Mouse (Mus musculus): Measurements from ENCODE around the gene Pnp. TPM values are rescaled to one million over a fixed set of nuclear protein-coding genes. Genes with fewer than 3 reads are reported as not detected.

The Pnp gene
- polyA plus RNA-seq, 1 experiment from 2014 or later: 75.2 TPM

GRCm38 (mm10) chr14:50925111-50925920 is 5.6 kb upstream of the Pnp start:
- peak overlapping the region; percentile 71 for H3K4me2 ChIP-seq (ENCODE audit: low read depth, low read length)
- peak overlapping the region; percentile 95 for H3K4me3 ChIP-seq (replicated peaks; ENCODE audit: low read length)
- no peaks in the 10 kb centered on the region for H3K9me3 ChIP-seq (replicated peaks; ENCODE audit: control insufficient read depth, low read length)
- peak; percentile 20 for ATAC-seq (ENCODE audit: insufficient read depth, low FRiP score)
- 1% methylated on average over 38 of the region's 38 CpGs for WGBS
- H3K9ac ChIP-seq (ENCODE audit: low read length): peak overlapping the region; percentile 87
- H3K27ac ChIP-seq (ENCODE audit: low read length): peak overlapping the region; percentile 94
- H3K27me3 ChIP-seq (ENCODE audit: control insufficient read depth, insufficient read depth, low read length): no peaks in the 10 kb centered on the region
- H3K4me1 ChIP-seq (ENCODE audit: control insufficient read depth, insufficient read depth, low read length): peaks cover 17% of the 10 kb centered on the region
- H3K36me3 ChIP-seq (ENCODE audit: control insufficient read depth, insufficient read depth, low read length): peaks cover 19% of the 10 kb centered on the region; the same call in 1 of the 2 replicates

- no peak for ATAC-seq (ENCODE audit: insufficient read depth, low FRiP score)
- Histone ChIP-seq H3K27me3 (ENCODE audit: control insufficient read depth, insufficient read depth, low read length) (no peaks in the 10 kb centered on the region), H3K4me1 (ENCODE audit: control insufficient read depth, insufficient read depth, low read length) (peaks cover 17% of the 10 kb centered on the region), H3K4me2 (ENCODE audit: low read depth, low read length) (no peak overlapping the region), H3K36me3 (ENCODE audit: control insufficient read depth, insufficient read depth, low read length) (peaks cover 19% of the 10 kb centered on the region; the same call in 1 of the 2 replicates), H3K4me3 (replicated peaks; ENCODE audit: low read length) (no peak overlapping the region), H3K27ac (ENCODE audit: low read length) (no peak overlapping the region), H3K9ac (ENCODE audit: low read length) (no peak overlapping the region), H3K9me3 (replicated peaks; ENCODE audit: control insufficient read depth, low read length) (no peaks in the 10 kb centered on the region)
- WGBS: 60% methylated on average over 3 of the region's 3 CpGs
Observed at GRCm38 (mm10) chr14:50927366-50927765, 3.5 kb upstream of the Pnp start.

GRCm38 (mm10) chr14:50929951-50930350 is 931 bp upstream of the Pnp start:
- no peaks in the 10 kb centered on the region for H3K9me3 ChIP-seq (replicated peaks; ENCODE audit: control insufficient read depth, low read length)
- ATAC-seq (ENCODE audit: insufficient read depth, low FRiP score): no peak
- 10% methylated on average over 10 of the region's 10 CpGs for WGBS
- H3K36me3 ChIP-seq (ENCODE audit: control insufficient read depth, insufficient read depth, low read length): peaks cover 19% of the 10 kb centered on the region; the same call in 1 of the 2 replicates
- H3K4me1 ChIP-seq (ENCODE audit: control insufficient read depth, insufficient read depth, low read length): peaks cover 12% of the 10 kb centered on the region
- no peaks in the 10 kb centered on the region for H3K27me3 ChIP-seq (ENCODE audit: control insufficient read depth, insufficient read depth, low read length)
- peak overlapping the region; percentile 99 for H3K4me3 ChIP-seq (replicated peaks; ENCODE audit: low read length)
- H3K4me2 ChIP-seq (ENCODE audit: low read depth, low read length): peak overlapping the region; percentile 83
- peak overlapping the region; percentile 98 for H3K9ac ChIP-seq (ENCODE audit: low read length)
- peak overlapping the region; percentile 96 for H3K27ac ChIP-seq (ENCODE audit: low read length)

- under 1% methylated on average over 38 of the region's 38 CpGs for WGBS
- peak overlapping the region; percentile 99 for H3K4me3 ChIP-seq (replicated peaks; ENCODE audit: low read length)
- H3K27ac ChIP-seq (ENCODE audit: low read length): peak overlapping the region; percentile 96
- H3K36me3 ChIP-seq (ENCODE audit: control insufficient read depth, insufficient read depth, low read length): peaks cover 19% of the 10 kb centered on the region; the same call in 1 of the 2 replicates
- peak overlapping the region; percentile 98 for H3K9ac ChIP-seq (ENCODE audit: low read length)
- no peaks in the 10 kb centered on the region for H3K9me3 ChIP-seq (replicated peaks; ENCODE audit: control insufficient read depth, low read length)
- peak overlapping the region; percentile 83 for H3K4me2 ChIP-seq (ENCODE audit: low read depth, low read length)
- peak; percentile 58 for ATAC-seq (ENCODE audit: insufficient read depth, low FRiP score)
- H3K4me1 ChIP-seq (ENCODE audit: control insufficient read depth, insufficient read depth, low read length): peaks cover 12% of the 10 kb centered on the region
- no peaks in the 10 kb centered on the region for H3K27me3 ChIP-seq (ENCODE audit: control insufficient read depth, insufficient read depth, low read length)
Observed at GRCm38 (mm10) chr14:50930377-50930753, 517 bp upstream of the Pnp start.

GRCm38 (mm10) chr14:50931493-50932020 is 675 bp downstream of the Pnp start:
- peaks cover 13% of the 10 kb centered on the region; the same call in 1 of the 2 replicates for H3K36me3 ChIP-seq (ENCODE audit: control insufficient read depth, insufficient read depth, low read length)
- no peaks in the 10 kb centered on the region for H3K9me3 ChIP-seq (replicated peaks; ENCODE audit: control insufficient read depth, low read length)
- peaks cover 8% of the 10 kb centered on the region; the same call in 1 of the 2 replicates for H3K4me1 ChIP-seq (ENCODE audit: control insufficient read depth, insufficient read depth, low read length)
- no peak for ATAC-seq (ENCODE audit: insufficient read depth, low FRiP score)
- peak overlapping the region; percentile 99 for H3K4me3 ChIP-seq (replicated peaks; ENCODE audit: low read length)
- WGBS: 8% methylated on average over 12 of the region's 12 CpGs
- peak overlapping the region; percentile 82 for H3K4me2 ChIP-seq (ENCODE audit: low read depth, low read length)
- H3K27ac ChIP-seq (ENCODE audit: low read length): peak overlapping the region; percentile 90
- H3K27me3 ChIP-seq (ENCODE audit: control insufficient read depth, insufficient read depth, low read length): no peaks in the 10 kb centered on the region
- H3K9ac ChIP-seq (ENCODE audit: low read length): peak overlapping the region; percentile 70

GRCm38 (mm10) chr14:50936649-50937048 is 5.8 kb downstream of the Pnp start:
- no peaks in the 10 kb centered on the region for H3K4me1 ChIP-seq (ENCODE audit: control insufficient read depth, insufficient read depth, low read length)
- ATAC-seq (ENCODE audit: insufficient read depth, low FRiP score): no peak
- H3K27me3 ChIP-seq (ENCODE audit: control insufficient read depth, insufficient read depth, low read length): no peaks in the 10 kb centered on the region
- H3K9ac ChIP-seq (ENCODE audit: low read length): no peak overlapping the region
- no peak overlapping the region for H3K4me2 ChIP-seq (ENCODE audit: low read depth, low read length)
- no peaks in the 10 kb centered on the region for H3K36me3 ChIP-seq (ENCODE audit: control insufficient read depth, insufficient read depth, low read length)
- no peak overlapping the region for H3K27ac ChIP-seq (ENCODE audit: low read length)
- WGBS: 34% methylated on average over 1 of the region's 1 CpGs
- H3K4me3 ChIP-seq (replicated peaks; ENCODE audit: low read length): no peak overlapping the region
- H3K9me3 ChIP-seq (replicated peaks; ENCODE audit: control insufficient read depth, low read length): no peaks in the 10 kb centered on the region

- no peak overlapping the region for H3K27ac ChIP-seq (ENCODE audit: low read length)
- H3K9ac ChIP-seq (ENCODE audit: low read length): no peak overlapping the region
- H3K27me3 ChIP-seq (ENCODE audit: control insufficient read depth, insufficient read depth, low read length): no peaks in the 10 kb centered on the region
- no peak overlapping the region for H3K4me2 ChIP-seq (ENCODE audit: low read depth, low read length)
- no peaks in the 10 kb centered on the region for H3K36me3 ChIP-seq (ENCODE audit: control insufficient read depth, insufficient read depth, low read length)
- 86% methylated on average over 3 of the region's 3 CpGs for WGBS
- H3K4me1 ChIP-seq (ENCODE audit: control insufficient read depth, insufficient read depth, low read length): no peaks in the 10 kb centered on the region
- no peak overlapping the region for H3K4me3 ChIP-seq (replicated peaks; ENCODE audit: low read length)
- no peak for ATAC-seq (ENCODE audit: insufficient read depth, low FRiP score)
- H3K9me3 ChIP-seq (replicated peaks; ENCODE audit: control insufficient read depth, low read length): no peaks in the 10 kb centered on the region
Observed at GRCm38 (mm10) chr14:50938119-50938908, 7.4 kb downstream of the Pnp start.

- no peak overlapping the region for H3K4me3 ChIP-seq (replicated peaks; ENCODE audit: low read length)
- no peak overlapping the region for H3K9ac ChIP-seq (ENCODE audit: low read length)
- no peaks in the 10 kb centered on the region for H3K27me3 ChIP-seq (ENCODE audit: control insufficient read depth, insufficient read depth, low read length)
- H3K36me3 ChIP-seq (ENCODE audit: control insufficient read depth, insufficient read depth, low read length): no peaks in the 10 kb centered on the region
- H3K27ac ChIP-seq (ENCODE audit: low read length): no peak overlapping the region
- H3K4me1 ChIP-seq (ENCODE audit: control insufficient read depth, insufficient read depth, low read length): no peaks in the 10 kb centered on the region
- no peak for ATAC-seq (ENCODE audit: insufficient read depth, low FRiP score)
- H3K4me2 ChIP-seq (ENCODE audit: low read depth, low read length): no peak overlapping the region
- 43% methylated on average over 2 of the region's 2 CpGs for WGBS
- no peaks in the 10 kb centered on the region for H3K9me3 ChIP-seq (replicated peaks; ENCODE audit: control insufficient read depth, low read length)
Observed at GRCm38 (mm10) chr14:50938940-50939339, 8.1 kb downstream of the Pnp start.

Data from stomach, embryonic 16.5 days (tissue).